Mouse (Mus musculus) C2C12 (cell line): ENCODE results near the gene Pfkfb4.

ENCODE experiments used
- CEBPB ChIP-seq: IDR thresholded peaks from one replicate; pipeline ENCODE4 v1.6.1; 2011; ENCODE audit warnings: low read depth, mild to moderate bottlenecking, control low read depth, moderate library complexity
- CTCF ChIP-seq: IDR thresholded peaks from one replicate; pipeline ENCODE4 v1.5.1; 2011; ENCODE audit not compliant: control insufficient read depth, insufficient read depth, insufficient read length
- MAX ChIP-seq: IDR thresholded peaks from one replicate; pipeline ENCODE4 v1.6.1; 2011; ENCODE audit warnings: mild to moderate bottlenecking, control low read depth
- MYOD1 ChIP-seq: IDR thresholded peaks from one replicate; pipeline ENCODE4 v1.6.1; 2011; ENCODE audit warnings: low read depth; ENCODE audit not compliant: control insufficient read depth, insufficient read length
- MYOG ChIP-seq: IDR thresholded peaks from one replicate; pipeline ENCODE4 v1.6.1; 2011; ENCODE audit not compliant: control insufficient read depth, insufficient read length; ENCODE audit errors: extremely low read depth
- USF1 ChIP-seq: IDR thresholded peaks from one replicate; pipeline ENCODE4 v1.6.1; 2011; ENCODE audit warnings: low read depth, mild to moderate bottlenecking, control low read depth, moderate library complexity

DNA sequence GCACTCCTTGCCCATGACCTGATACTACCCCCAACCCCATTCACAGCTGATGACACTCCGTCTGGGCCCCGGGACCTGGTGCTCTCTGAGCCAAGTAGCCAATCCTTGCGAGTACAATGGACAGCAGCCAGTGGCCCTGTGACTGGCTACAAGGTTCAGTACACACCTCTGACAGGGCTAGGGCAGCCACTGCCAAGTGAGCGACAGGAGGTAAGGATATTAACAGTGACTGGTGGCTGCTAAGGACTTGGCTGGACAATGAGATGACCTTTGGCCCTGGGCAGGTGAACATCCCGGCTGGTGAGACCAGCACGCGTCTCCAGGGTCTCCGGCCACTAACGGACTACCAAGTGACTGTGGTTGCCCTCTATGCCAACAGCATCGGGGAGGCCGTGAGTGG, 35.7 kb upstream of the Pfkfb4 start:
- TF ChIP-seq CTCF (no peak), MYOD1 (no peak), MYOG (no peak), MAX (no peak), USF1 (no peak), CEBPB (no peak)
